Mouse (Mus musculus) stomach, postnatal 0 days (tissue): ENCODE measurements around the gene Lypd6b.

Source experiments
- CTCF ChIP-seq: IDR thresholded peaks from 2 replicates; pipeline ENCODE4 v1.5.1; 2016; ENCODE audit warnings: antibody characterized with exemption, low read depth, mild to moderate bottlenecking, moderate library complexity
- EP300 ChIP-seq: optimal IDR thresholded peaks from 2 replicates; pipeline ENCODE3; 2016; ENCODE audit warnings: antibody characterized with exemption

- TF ChIP-seq CTCF (peak; percentile 19; the same call in 1 of the 2 replicates), EP300 (no peak)
Measured at GRCm38 (mm10) chr2:49744251-49745093, 43.0 kb upstream of the Lypd6b start.
